Mouse (Mus musculus) heart, embryonic 15.5 days (tissue): ENCODE measurements around the gene Mrps16. TPM values are rescaled to one million over a fixed set of nuclear protein-coding genes. Genes with fewer than 3 reads are reported as not detected.

Experiments used
- ATAC-seq: fragments of 200-750 bp; cut with Nextera tagmentation; replicated peaks from 2 replicates; pipeline ENCODE4 v1.8.0; 2017; ENCODE audit warnings: low read depth, moderate TSS enrichment; ENCODE audit not compliant: insufficient number of reproducible peaks, insufficient read depth, low FRiP score
- H3K27ac ChIP-seq: fragments of 300-500 bp; sonication (generic); 2 replicates; pipeline ENCODE4 v1.5.1; 2015; ENCODE audit warnings: mild to moderate bottlenecking, inconsistent platforms
- H3K27me3 ChIP-seq: fragments of 300-500 bp; sonication (generic); 2 replicates; pipeline ENCODE4 v1.6.1; 2015; ENCODE audit warnings: inconsistent platforms
- H3K36me3 ChIP-seq: fragments of 300-500 bp; sonication (generic); 2 replicates; pipeline ENCODE4 v1.6.1; 2015; ENCODE audit warnings: mild to moderate bottlenecking, inconsistent platforms
- H3K4me1 ChIP-seq: fragments of 300-500 bp; sonication (generic); replicated peaks from 2 replicates; pipeline ENCODE4 v1.6.1; 2015; ENCODE audit warnings: inconsistent platforms
- H3K4me2 ChIP-seq: fragments of 300-500 bp; sonication (generic); 2 replicates; pipeline ENCODE4 v1.6.1; 2015; ENCODE audit warnings: inconsistent platforms, mild to moderate bottlenecking, moderate library complexity
- H3K4me3 ChIP-seq: fragments of 300-500 bp; sonication (generic); 2 replicates; pipeline ENCODE4 v1.5.1; 2015; ENCODE audit warnings: mild to moderate bottlenecking, inconsistent platforms
- H3K9ac ChIP-seq: fragments of 300-500 bp; sonication (generic); 2 replicates; pipeline ENCODE4 v1.6.1; 2015; ENCODE audit warnings: mild to moderate bottlenecking, inconsistent platforms
- H3K9me3 ChIP-seq: fragments of 300-500 bp; sonication (generic); replicated peaks from 2 replicates; pipeline ENCODE4 v1.6.1; 2016; ENCODE audit warnings: inconsistent platforms
- WGBS: fragments of 180-500 bp; shearing (Covaris S2); methylation state at CpG from one replicate; pipeline ENCODE4 v1.1.7; 2015; ENCODE audit warnings: mixed read lengths; 5-methylcytosine and 5-hydroxymethylcytosine counted together
- polyA plus RNA-seq: library from polyadenylated mRNA; unstranded; fragments of >200 nt; fragmentation: Nextera tagmentation; extraction: Ambion mirVana; gene quantifications from 2 replicates; pipeline ENCODE4 v1.2.1, GENCODE M21; 2015

Gene Mrps16
- polyA plus RNA-seq, 1 experiment from 2014 or later, result 98.2 TPM

DNA sequence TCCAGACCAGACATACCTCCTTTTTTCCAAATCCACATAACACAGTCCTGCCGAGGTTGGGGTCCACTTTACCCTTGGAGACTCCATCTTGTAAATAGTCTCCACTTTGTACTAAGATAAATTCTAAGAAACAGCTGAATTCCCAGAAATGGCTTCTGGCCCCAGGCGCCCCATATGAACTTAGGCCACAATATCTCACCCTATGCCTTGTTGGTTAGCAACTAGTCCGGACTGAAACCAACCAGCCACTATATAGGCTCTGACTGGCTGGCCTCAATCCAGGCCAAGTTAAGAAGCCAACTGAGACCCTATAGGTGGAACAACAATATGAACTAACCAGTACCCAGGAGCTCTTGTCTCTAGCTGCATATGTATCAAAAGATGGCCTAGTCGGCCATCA lies 1.1 kb downstream of the Mrps16 start:
- Histone ChIP-seq H3K36me3 (peaks cover 17% of the 10 kb centered on the region), H3K27ac (no peak overlapping the region), H3K4me3 (no peak overlapping the region), H3K9me3 (no peaks in the 10 kb centered on the region), H3K9ac (no peak overlapping the region), H3K27me3 (no peaks in the 10 kb centered on the region), H3K4me1 (peaks cover 14% of the 10 kb centered on the region), H3K4me2 (peak overlapping the region; percentile 69; the same call in 1 of the 2 replicates)
- no peak for ATAC-seq
- 73% methylated on average over 4 of the region's 4 CpGs for WGBS

DNA sequence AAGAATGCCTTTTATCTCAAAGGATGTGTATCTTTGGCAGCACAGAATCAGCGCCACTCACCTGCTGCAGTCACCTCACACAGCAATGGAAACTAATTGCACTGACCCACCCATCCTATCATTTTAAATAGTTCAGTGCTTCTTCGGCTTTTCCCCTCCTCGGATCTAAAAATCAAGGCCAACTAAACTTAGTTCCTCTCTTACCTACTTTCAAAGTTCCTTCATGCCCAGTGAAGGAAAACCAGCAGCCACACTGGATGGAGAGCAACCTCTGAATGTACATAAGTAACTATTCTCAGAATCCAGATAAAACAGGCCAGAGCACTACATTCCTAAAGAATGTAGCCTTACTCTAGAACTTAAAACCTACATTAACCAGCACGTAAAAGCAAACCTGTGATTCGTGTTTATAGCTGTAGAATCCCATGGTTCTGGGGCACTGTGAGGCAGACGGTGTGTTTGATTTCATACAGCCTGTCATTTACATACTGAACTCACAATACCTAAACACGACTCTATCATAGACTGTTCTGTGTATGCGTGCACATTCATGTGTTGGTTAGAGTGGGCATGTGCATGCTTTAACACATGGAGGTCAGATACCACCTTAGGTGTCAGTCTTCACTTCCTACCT lies 3.9 kb downstream of the Mrps16 start:
- peaks cover 31% of the 10 kb centered on the region for H3K36me3 ChIP-seq
- WGBS, result 83% methylated on average over 8 of the region's 8 CpGs
- peak overlapping the region; percentile 89 for H3K4me2 ChIP-seq
- no peaks in the 10 kb centered on the region for H3K9me3 ChIP-seq
- no peak for ATAC-seq
- peak overlapping the region; percentile 74 for H3K4me3 ChIP-seq
- H3K4me1 ChIP-seq, result peaks cover 32% of the 10 kb centered on the region
- H3K27ac ChIP-seq, result peak overlapping the region; percentile 78; the same call in 1 of the 2 replicates
- no peak overlapping the region for H3K9ac ChIP-seq
- H3K27me3 ChIP-seq, result no peaks in the 10 kb centered on the region

DNA sequence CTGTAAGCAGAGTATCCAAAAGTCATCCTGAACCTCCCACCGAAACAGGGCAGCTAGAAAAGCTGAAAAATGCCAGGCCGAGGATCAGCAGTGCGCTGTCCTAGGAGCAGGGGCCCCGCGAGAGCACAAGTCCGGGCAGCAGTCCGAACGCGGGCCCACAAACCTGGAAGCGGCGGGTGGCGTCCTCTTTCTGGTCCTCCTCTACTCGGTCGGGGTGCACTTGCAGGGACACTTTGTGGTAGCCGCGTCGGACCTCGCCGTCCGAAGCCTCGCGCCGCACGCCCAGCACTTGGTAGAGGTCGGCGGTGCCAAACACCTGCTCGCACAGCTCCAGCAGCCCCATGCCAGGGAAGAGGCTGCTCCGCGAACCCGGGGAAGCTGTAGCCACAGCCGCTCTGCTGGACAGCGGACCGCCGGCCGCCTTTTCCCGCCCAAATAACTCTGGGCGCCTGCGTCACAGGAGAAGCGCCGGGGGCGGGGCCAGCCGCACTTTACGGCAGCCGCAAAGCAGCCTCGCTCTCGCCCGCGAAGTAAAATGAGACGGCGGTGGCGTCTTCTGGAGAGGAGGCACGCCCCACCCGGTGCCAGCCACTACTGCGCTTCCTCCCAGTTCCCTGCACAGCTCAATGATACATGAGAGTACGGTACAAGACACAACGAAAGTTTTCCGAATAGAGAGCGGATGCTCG lies 4.8 kb downstream of the Mrps16 start, which contains the start of gene Dnajc9:
Gene Dnajc9 (minus strand): TSS at position 470 of the 689 bp plus-strand sequence.
- WGBS, result under 1% methylated on average over 59 of the region's 59 CpGs
- H3K4me3 ChIP-seq, result peak within 1 kb of the TSS; percentile 74
- no peaks in the 10 kb centered on the region for H3K27me3 ChIP-seq
- H3K27ac ChIP-seq, result peak within 1 kb of the TSS; percentile 78
- H3K4me2 ChIP-seq, result peak within 1 kb of the TSS; percentile 89
- ATAC-seq, result peak; percentile 64
- peaks cover 32% of the 10 kb centered on the region for H3K4me1 ChIP-seq
- peaks cover 37% of the 10 kb centered on the region for H3K36me3 ChIP-seq
- H3K9ac ChIP-seq, result peak within 1 kb of the TSS; percentile 74
- H3K9me3 ChIP-seq, result no peaks in the 10 kb centered on the region

DNA sequence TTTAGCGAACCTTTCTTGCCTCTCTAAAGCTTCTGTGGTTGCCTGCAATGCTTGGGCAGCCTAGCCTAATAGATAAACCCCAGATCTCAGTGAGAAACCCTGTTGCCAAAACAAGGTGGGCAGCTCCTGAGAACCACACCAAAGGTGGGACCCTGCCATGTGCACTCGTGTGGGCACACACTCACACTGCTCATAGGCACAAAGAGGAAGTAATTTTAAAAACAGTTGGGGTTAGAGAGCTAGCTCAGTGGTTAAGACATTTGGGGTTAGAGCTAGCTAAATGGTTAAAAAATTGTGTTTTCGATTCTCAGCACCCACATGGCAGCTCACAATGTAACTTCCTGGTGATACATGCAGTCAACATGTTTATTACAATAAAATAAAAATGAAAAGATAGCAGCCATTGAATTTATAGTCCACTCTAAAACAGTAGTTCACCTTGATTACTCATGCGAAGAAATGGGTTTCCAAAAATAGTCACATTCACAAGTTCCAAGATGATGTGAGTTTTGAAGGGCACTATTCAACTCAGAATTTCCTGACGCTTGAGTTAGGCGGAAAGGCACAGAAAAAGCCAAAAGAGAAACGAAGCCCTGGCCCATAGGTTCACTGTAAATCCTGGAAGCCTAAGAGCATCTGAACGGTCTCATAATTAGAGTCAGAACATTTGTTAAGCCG lies 13.5 kb downstream of the Mrps16 start:
- Histone ChIP-seq H3K27me3 (no peaks in the 10 kb centered on the region), H3K9ac (no peak overlapping the region), H3K4me1 (peaks cover 21% of the 10 kb centered on the region), H3K4me3 (no peak overlapping the region), H3K4me2 (no peak overlapping the region), H3K9me3 (no peaks in the 10 kb centered on the region), H3K27ac (no peak overlapping the region), H3K36me3 (peaks cover 40% of the 10 kb centered on the region)
- ATAC-seq, result no peak
- 79% methylated on average over 9 of the region's 9 CpGs for WGBS

DNA sequence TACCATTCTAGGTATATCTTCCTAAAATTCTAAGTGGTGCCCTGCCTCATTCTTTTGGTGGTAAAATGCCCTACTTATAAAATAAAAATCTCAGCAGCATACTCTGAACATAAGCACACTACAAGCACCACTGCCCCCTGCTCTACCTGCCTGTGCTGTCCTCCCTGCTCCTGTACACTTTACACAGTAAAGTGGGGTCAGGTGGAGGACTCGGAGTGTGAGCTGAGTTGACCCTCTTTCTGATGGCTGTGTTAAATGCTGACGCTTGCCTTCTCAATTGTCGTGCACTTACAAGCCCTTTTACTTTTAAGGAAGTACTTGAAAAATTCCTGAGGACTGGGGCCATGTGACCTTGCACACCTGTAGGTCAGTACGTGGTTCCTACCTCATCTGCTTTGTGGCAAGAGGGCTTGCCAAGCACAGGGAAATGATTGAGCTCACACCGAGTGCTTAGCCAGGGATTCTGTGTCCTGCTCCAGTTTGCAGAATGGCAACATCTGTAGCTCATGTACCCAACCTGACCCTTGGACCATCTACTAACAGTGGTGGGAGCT lies 14.3 kb downstream of the Mrps16 start:
- Histone ChIP-seq H3K4me3 (no peak overlapping the region), H3K4me2 (no peak overlapping the region), H3K36me3 (peaks cover 39% of the 10 kb centered on the region), H3K4me1 (peaks cover 21% of the 10 kb centered on the region), H3K27me3 (no peaks in the 10 kb centered on the region), H3K9me3 (no peaks in the 10 kb centered on the region), H3K9ac (no peak overlapping the region), H3K27ac (no peak overlapping the region)
- WGBS, result 76% methylated on average over 5 of the region's 5 CpGs
- ATAC-seq, result no peak

- WGBS, result 33% methylated on average over 13 of the region's 13 CpGs
- Histone ChIP-seq H3K9ac (no peak overlapping the region), H3K27ac (peak overlapping the region; percentile 21; the same call in 1 of the 2 replicates), H3K9me3 (no peaks in the 10 kb centered on the region), H3K4me3 (no peak overlapping the region), H3K4me1 (peaks cover 21% of the 10 kb centered on the region), H3K27me3 (no peaks in the 10 kb centered on the region), H3K4me2 (peak overlapping the region; percentile 33), H3K36me3 (peaks cover 39% of the 10 kb centered on the region)
- peak; percentile 83 for ATAC-seq
Observed at GRCm38 (mm10) chr14:20378313-20379061, 14.9 kb downstream of the Mrps16 start.

GRCm38 (mm10) chr14:20377112-20377521 lies 16.3 kb downstream of the Mrps16 start:
- peak; percentile 60; the same call in 1 of the 2 replicates for ATAC-seq
- Histone ChIP-seq H3K27ac (peak overlapping the region; percentile 17), H3K9ac (no peak overlapping the region), H3K27me3 (no peaks in the 10 kb centered on the region), H3K9me3 (no peaks in the 10 kb centered on the region), H3K4me1 (peaks cover 21% of the 10 kb centered on the region), H3K4me3 (no peak overlapping the region), H3K4me2 (no peak overlapping the region), H3K36me3 (peaks cover 32% of the 10 kb centered on the region)
- WGBS, result 42% methylated on average over 4 of the region's 4 CpGs

GRCm38 (mm10) chr14:20371854-20372253 lies 21.6 kb downstream of the Mrps16 start:
- WGBS, result 88% methylated on average over 1 of the region's 1 CpGs
- H3K9ac ChIP-seq, result no peak overlapping the region
- H3K4me3 ChIP-seq, result no peak overlapping the region
- no peaks in the 10 kb centered on the region for H3K9me3 ChIP-seq
- no peaks in the 10 kb centered on the region for H3K27me3 ChIP-seq
- no peak for ATAC-seq
- H3K27ac ChIP-seq, result no peak overlapping the region
- H3K4me1 ChIP-seq, result peaks cover 4% of the 10 kb centered on the region
- peaks cover 38% of the 10 kb centered on the region for H3K36me3 ChIP-seq
- no peak overlapping the region for H3K4me2 ChIP-seq

GRCm38 (mm10) chr14:20370798-20371197 lies 22.6 kb downstream of the Mrps16 start:
- H3K9ac ChIP-seq, result no peak overlapping the region
- no peaks in the 10 kb centered on the region for H3K4me1 ChIP-seq
- WGBS, result 87% methylated on average over 7 of the region's 7 CpGs
- no peak for ATAC-seq
- peaks cover 39% of the 10 kb centered on the region for H3K36me3 ChIP-seq
- no peak overlapping the region for H3K4me3 ChIP-seq
- H3K27ac ChIP-seq, result no peak overlapping the region
- no peak overlapping the region for H3K4me2 ChIP-seq
- H3K9me3 ChIP-seq, result no peaks in the 10 kb centered on the region
- H3K27me3 ChIP-seq, result no peaks in the 10 kb centered on the region

GRCm38 (mm10) chr14:20368271-20368670 lies 25.2 kb downstream of the Mrps16 start:
- Histone ChIP-seq H3K27me3 (no peaks in the 10 kb centered on the region), H3K36me3 (peaks cover 43% of the 10 kb centered on the region), H3K9me3 (no peaks in the 10 kb centered on the region), H3K27ac (no peak overlapping the region), H3K4me3 (no peak overlapping the region), H3K4me1 (no peaks in the 10 kb centered on the region), H3K4me2 (no peak overlapping the region), H3K9ac (no peak overlapping the region)
- ATAC-seq, result no peak
- 93% methylated on average over 3 of the region's 3 CpGs for WGBS

DNA sequence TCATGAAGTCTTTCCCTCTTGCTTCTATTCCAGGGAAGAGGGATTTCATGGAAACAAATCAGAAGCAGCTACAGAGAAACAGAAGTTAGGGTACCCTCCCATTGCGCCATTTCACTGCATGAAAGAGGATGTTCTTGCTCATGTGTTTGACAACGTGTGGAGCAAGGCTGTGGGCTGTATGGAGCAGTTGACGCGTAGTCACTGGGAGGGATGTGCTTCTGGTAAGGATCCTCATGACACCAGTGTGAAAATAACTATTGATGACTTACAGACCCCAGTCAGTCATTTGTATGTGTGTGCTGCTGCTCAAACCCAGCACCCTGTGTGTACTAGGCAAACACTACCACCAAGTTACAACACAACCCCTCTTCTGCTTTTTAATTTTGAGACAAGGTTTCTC lies 30.2 kb downstream of the Mrps16 start:
- peaks cover 77% of the 10 kb centered on the region for H3K36me3 ChIP-seq
- no peak overlapping the region for H3K4me2 ChIP-seq
- WGBS, result 88% methylated on average over 4 of the region's 4 CpGs
- no peak overlapping the region for H3K9ac ChIP-seq
- no peaks in the 10 kb centered on the region for H3K9me3 ChIP-seq
- H3K4me3 ChIP-seq, result no peak overlapping the region
- no peak for ATAC-seq
- no peaks in the 10 kb centered on the region for H3K4me1 ChIP-seq
- H3K27ac ChIP-seq, result no peak overlapping the region
- no peaks in the 10 kb centered on the region for H3K27me3 ChIP-seq
